Mouse (Mus musculus) thymus, adult 2 months (tissue): Measurements from ENCODE around the gene Igsf9.

Experiments
- CTCF ChIP-seq: fragments of 200-500 bp; IDR thresholded peaks from 2 replicates; pipeline ENCODE4 v1.5.1; 2012; ENCODE audit warnings: mild to moderate bottlenecking, control low read depth, low read length, moderate library complexity, borderline replicate concordance; ENCODE audit not compliant: control insufficient read depth, poor library complexity, insufficient read depth; ENCODE audit errors: extremely low read depth
- POLR2A ChIP-seq: fragments of 200-500 bp; IDR thresholded peaks from 2 replicates; pipeline ENCODE4 v1.6.1; 2012; ENCODE audit warnings: mild to moderate bottlenecking, low read length, control low read depth, moderate library complexity; ENCODE audit not compliant: control insufficient read depth, poor library complexity, insufficient read depth; ENCODE audit errors: extremely low read depth

DNA sequence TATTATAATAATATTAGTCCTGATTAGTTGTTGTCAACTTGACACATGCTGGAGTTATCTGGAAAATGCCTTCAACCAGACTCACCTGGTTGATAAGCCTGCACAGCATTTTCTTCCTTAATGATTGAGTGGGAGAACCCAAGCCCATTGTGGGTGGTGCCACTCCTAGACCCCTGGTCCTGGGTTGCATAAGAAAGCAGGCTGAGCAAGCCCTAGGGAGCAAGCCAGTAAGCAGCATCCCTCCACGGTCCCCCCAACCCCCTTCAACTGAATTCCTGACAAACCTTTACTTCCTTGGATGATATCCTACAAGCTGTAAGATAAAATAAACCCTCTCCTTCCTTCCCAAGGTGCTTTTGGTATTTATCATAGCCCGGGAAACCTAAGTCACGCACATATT lies 24.4 kb upstream of the Igsf9 start:
- TF ChIP-seq CTCF (no peak), POLR2A (no peak)
